Mouse (Mus musculus) cerebellum, adult 11 months (tissue): ENCODE measurements around the gene Smurf1.

Source experiments
- DNase-seq: peaks from one replicate; pipeline ENCODE4 v3.0.0; 2022

Gene Smurf1

GRCm38 (mm10) chr5:144913361-144913760 lies 52.3 kb downstream of the Smurf1 start:
- DNase-seq, result no peak

GRCm38 (mm10) chr5:144912519-144913310 lies 52.9 kb downstream of the Smurf1 start:
- DNase-seq, result no peak

GRCm38 (mm10) chr5:144909521-144909920 lies 56.1 kb downstream of the Smurf1 start:
- no peak for DNase-seq

- no peak for DNase-seq
Observed at GRCm38 (mm10) chr5:144907591-144907990, 58.1 kb downstream of the Smurf1 start.

GRCm38 (mm10) chr5:144904356-144905134 lies 61.1 kb downstream of the Smurf1 start:
- DNase-seq, result no peak

- DNase-seq, result no peak
Observed at GRCm38 (mm10) chr5:144901791-144902190, 63.9 kb downstream of the Smurf1 start.

- no peak for DNase-seq
Observed at GRCm38 (mm10) chr5:144901035-144901434, 64.6 kb downstream of the Smurf1 start.

- DNase-seq, result no peak
Observed at GRCm38 (mm10) chr5:144898448-144899052, 67.1 kb downstream of the Smurf1 start.

- no peak for DNase-seq
Observed at GRCm38 (mm10) chr5:144897881-144898280, 67.8 kb downstream of the Smurf1 start.

- DNase-seq, result no peak
Observed at GRCm38 (mm10) chr5:144891276-144891675, 74.4 kb downstream of the Smurf1 start.

GRCm38 (mm10) chr5:144885968-144886650 lies 79.5 kb downstream of the Smurf1 start:
- no peak for DNase-seq

GRCm38 (mm10) chr5:144884629-144885217 lies 80.9 kb downstream of the Smurf1 start:
- DNase-seq, result no peak

- DNase-seq, result peak; percentile 62
Observed at GRCm38 (mm10) chr5:144881670-144882399, 83.8 kb downstream of the Smurf1 start.

- no peak for DNase-seq
Observed at GRCm38 (mm10) chr5:144877021-144877420, 88.6 kb downstream of the Smurf1 start.

- DNase-seq, result peak; percentile 66
Observed at GRCm38 (mm10) chr5:144875892-144876291, 89.8 kb downstream of the Smurf1 start.

- DNase-seq, result no peak
Observed at GRCm38 (mm10) chr5:144875227-144875626, 90.4 kb downstream of the Smurf1 start.

GRCm38 (mm10) chr5:144872867-144873266 lies 92.8 kb downstream of the Smurf1 start:
- DNase-seq, result no peak

GRCm38 (mm10) chr5:144872326-144872725 lies 93.3 kb downstream of the Smurf1 start:
- no peak for DNase-seq

GRCm38 (mm10) chr5:144871775-144872174 lies 93.9 kb downstream of the Smurf1 start:
- DNase-seq, result no peak

GRCm38 (mm10) chr5:144870782-144871181 lies 94.9 kb downstream of the Smurf1 start:
- no peak for DNase-seq

- no peak for DNase-seq
Observed at GRCm38 (mm10) chr5:144869466-144869865, 96.2 kb downstream of the Smurf1 start.

- no peak for DNase-seq
Observed at GRCm38 (mm10) chr5:144866923-144867322, 98.7 kb downstream of the Smurf1 start.
